Mouse (Mus musculus) heart, postnatal 0 days (tissue): ENCODE measurements around the gene Ppm1m.

Experiments
- CTCF ChIP-seq: IDR thresholded peaks from 2 replicates; pipeline ENCODE4 v1.5.1; 2016; ENCODE audit warnings: antibody characterized with exemption, control low read depth, low read depth
- EP300 ChIP-seq: IDR thresholded peaks from 2 replicates; pipeline ENCODE4 v1.6.1; 2016; ENCODE audit warnings: antibody characterized with exemption, low read depth

GRCm38 (mm10) chr9:106216971-106217370 is 17.4 kb upstream of the Ppm1m start:
- TF ChIP-seq CTCF = no peak
- TF ChIP-seq EP300 = no peak
